Comparison of ENCODE assay signal across 25 mouse cellular contexts in genomic region chr8:102491015-102491414, GRCm38 (mm10).
"Had no signal": no experiment of that assay in that cellular context is flagged by ENCODE, and none has a peak within 500 bp of the region (broad histone marks: within the 10 kb centered on the region; RNA-seq: fewer than 3 reads in every experiment).

No protein-coding gene starts in this region.

- H3K4me3 ChIP-seq: gastrocnemius, adult 2 months; heart, embryonic 10.5 days; heart, embryonic 12.5 days; hindbrain, embryonic 10.5 days; hindbrain, embryonic 13.5 days; intestine, embryonic 15.5 days; left cerebral cortex, adult 2 months; limb, embryonic 10.5 days; limb, embryonic 12.5 days; liver, embryonic 13.5 days had no signal

- H3K36me3 ChIP-seq: heart, embryonic 10.5 days; heart, embryonic 12.5 days; hindbrain, embryonic 10.5 days; hindbrain, embryonic 13.5 days; intestine, embryonic 15.5 days; limb, embryonic 10.5 days; limb, embryonic 12.5 days; liver, embryonic 13.5 days had no signal

- H3K9ac ChIP-seq: heart, embryonic 12.5 days; hindbrain, embryonic 13.5 days; intestine, embryonic 15.5 days; limb, embryonic 12.5 days; liver, embryonic 13.5 days had no signal

- H3K4me2 ChIP-seq: heart, embryonic 12.5 days; hindbrain, embryonic 13.5 days; intestine, embryonic 15.5 days; limb, embryonic 12.5 days; liver, embryonic 11.5 days; liver, embryonic 13.5 days had no signal

- H3K4me1 ChIP-seq: heart, embryonic 10.5 days; heart, embryonic 12.5 days; hindbrain, embryonic 10.5 days; intestine, embryonic 15.5 days; limb, embryonic 10.5 days; limb, embryonic 12.5 days; liver, embryonic 13.5 days had no signal

- H3K9me3 ChIP-seq: heart, embryonic 10.5 days; heart, embryonic 12.5 days; hindbrain, embryonic 10.5 days; hindbrain, embryonic 13.5 days; intestine, embryonic 15.5 days; limb, embryonic 10.5 days; limb, embryonic 12.5 days; liver, embryonic 13.5 days had no signal

- H3K27ac ChIP-seq: gastrocnemius, adult 2 months; heart, embryonic 10.5 days; hindbrain, embryonic 10.5 days; hindbrain, embryonic 13.5 days; intestine, embryonic 15.5 days; limb, embryonic 10.5 days; limb, embryonic 12.5 days; liver, embryonic 13.5 days had no signal

- H3K27me3 ChIP-seq: heart, embryonic 12.5 days; hindbrain, embryonic 13.5 days; intestine, embryonic 15.5 days; limb, embryonic 12.5 days; liver, embryonic 13.5 days had no signal

- DNase-seq: gastrocnemius, adult 2 months; gastrocnemius, postnatal 10 days; gastrocnemius, postnatal 25 days; heart, adult 18-20 months; heart, postnatal 10 days; heart, postnatal 4 days; kidney, adult 18-20 months; kidney, adult 8-10 months; kidney, postnatal 10 days; kidney, postnatal 25 days; kidney, postnatal 4 days; layer of hippocampus, adult 9-11 months; liver; liver, embryonic 13.5 days had no signal

- ATAC-seq: inflammation-experienced regulatory T-cells, adult 6 months; intestine, embryonic 15.5 days; intestine, postnatal 0 days had no signal
